Mouse (Mus musculus) neural tube, embryonic 11.5 days (tissue): ENCODE data around the gene Limch1. TPM values are rescaled to one million over a fixed set of nuclear protein-coding genes. Genes with fewer than 3 reads are reported as not detected.

ENCODE experiments used
- ATAC-seq: fragments of 200-750 bp; cut with Nextera tagmentation; 2 replicates; pipeline ENCODE4 v1.8.0; 2017; ENCODE audit warnings: moderate number of reproducible peaks, mild to moderate bottlenecking, moderate TSS enrichment, moderate library complexity; ENCODE audit not compliant: insufficient read depth, low FRiP score, low TSS enrichment
- DNase-seq: peaks from one replicate; pipeline ENCODE4 v3.0.0-alpha.2; 2015; ENCODE audit warnings: low spot score
- H3K27ac ChIP-seq: fragments of 300-500 bp; sonication (generic); 2 replicates; pipeline ENCODE4 v1.5.1; 2014; ENCODE audit warnings: low read depth, mild to moderate bottlenecking, low read length
- H3K27me3 ChIP-seq: fragments of 300-500 bp; sonication (generic); 2 replicates; pipeline ENCODE4 v1.6.1; 2014; ENCODE audit warnings: mild to moderate bottlenecking, low read length, mixed read lengths; ENCODE audit not compliant: control insufficient read depth, insufficient read depth
- H3K36me3 ChIP-seq: fragments of 300-500 bp; sonication (generic); 2 replicates; pipeline ENCODE4 v1.6.1; 2014; ENCODE audit warnings: mild to moderate bottlenecking, low read length, moderate library complexity, mixed read lengths; ENCODE audit not compliant: control insufficient read depth, insufficient read depth
- H3K4me1 ChIP-seq: fragments of 300-500 bp; sonication (generic); 2 replicates; pipeline ENCODE4 v1.6.1; 2014; ENCODE audit warnings: low read length, mixed read lengths; ENCODE audit not compliant: control insufficient read depth, insufficient read depth
- H3K4me2 ChIP-seq: fragments of 300-500 bp; sonication (generic); 2 replicates; pipeline ENCODE4 v1.6.1; 2014; ENCODE audit warnings: low read depth, mild to moderate bottlenecking, moderate library complexity
- H3K4me3 ChIP-seq: fragments of 300-500 bp; sonication (generic); 2 replicates; pipeline ENCODE4 v1.5.1; 2014; ENCODE audit warnings: low read depth, low read length
- H3K9ac ChIP-seq: fragments of 300-500 bp; sonication (generic); 2 replicates; pipeline ENCODE4 v1.6.1; 2014; ENCODE audit warnings: mild to moderate bottlenecking, low read length
- H3K9me3 ChIP-seq: fragments of 300-500 bp; sonication (generic); 2 replicates; pipeline ENCODE4 v1.6.1; 2016; ENCODE audit warnings: low read length; ENCODE audit not compliant: control insufficient read depth
- WGBS: fragments of 180-500 bp; shearing (Covaris S2); extraction: QIAGEN DNeasy Blood & Tissue Kit; methylation state at CpG from one replicate; pipeline ENCODE4 v1.1.7; 2014; 5-methylcytosine and 5-hydroxymethylcytosine counted together
- polyA plus RNA-seq: library from polyadenylated mRNA; unstranded; fragments of >200 nt; fragmentation: Nextera tagmentation; extraction: Ambion mirVana; gene quantifications from 2 replicates; pipeline ENCODE4 v1.2.1, GENCODE M21; 2014

Gene Limch1
- polyA plus RNA-seq, 1 experiment from 2014 or later, result 83.7 TPM

DNA sequence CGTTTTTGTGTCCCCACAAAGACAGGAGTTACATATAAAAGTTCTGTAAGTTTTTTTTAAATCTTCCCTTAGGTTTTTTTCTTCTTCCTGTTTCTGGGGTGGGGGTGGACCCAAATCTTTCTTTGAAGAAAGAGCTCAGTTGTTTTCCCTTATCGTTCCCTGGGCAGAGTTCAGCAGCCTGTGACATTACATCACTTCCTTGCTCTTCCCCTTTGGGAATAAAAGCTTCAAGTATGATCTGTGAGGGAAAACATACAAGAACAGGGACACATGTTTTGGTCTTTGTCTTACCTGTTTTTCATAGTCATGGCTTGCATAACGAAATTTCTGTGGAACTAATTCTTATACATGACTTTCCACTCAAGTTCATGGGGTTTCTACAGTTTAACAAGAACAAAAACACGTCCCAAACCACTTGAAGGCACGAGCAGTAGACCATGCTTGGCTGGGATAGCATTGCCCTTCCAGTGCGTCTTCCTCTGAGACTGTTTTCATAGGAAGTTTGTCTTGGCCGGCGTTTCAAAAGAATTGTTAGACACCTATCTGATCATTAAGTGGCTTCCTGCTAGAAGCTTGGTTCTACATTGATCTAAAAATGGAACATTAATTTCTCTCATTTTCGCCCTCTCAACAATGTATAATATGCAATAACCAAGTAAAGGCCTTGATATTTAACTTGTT, 150.0 kb downstream of the Limch1 start:
- Histone ChIP-seq H3K36me3 (no peaks in the 10 kb centered on the region), H3K9me3 (no peaks in the 10 kb centered on the region), H3K27me3 (no peaks in the 10 kb centered on the region), H3K4me1 (0 out of 2 replicates have a peak, but pooled peaks cover 2% of the 10 kb centered on the region), H3K4me3 (no peak overlapping the region), H3K27ac (no peak overlapping the region), H3K9ac (no peak overlapping the region), H3K4me2 (no peak overlapping the region)
- DNase-seq (no peak), ATAC-seq (no peak)
- 78% methylated on average over 9 of the region's 9 CpGs for WGBS

DNA sequence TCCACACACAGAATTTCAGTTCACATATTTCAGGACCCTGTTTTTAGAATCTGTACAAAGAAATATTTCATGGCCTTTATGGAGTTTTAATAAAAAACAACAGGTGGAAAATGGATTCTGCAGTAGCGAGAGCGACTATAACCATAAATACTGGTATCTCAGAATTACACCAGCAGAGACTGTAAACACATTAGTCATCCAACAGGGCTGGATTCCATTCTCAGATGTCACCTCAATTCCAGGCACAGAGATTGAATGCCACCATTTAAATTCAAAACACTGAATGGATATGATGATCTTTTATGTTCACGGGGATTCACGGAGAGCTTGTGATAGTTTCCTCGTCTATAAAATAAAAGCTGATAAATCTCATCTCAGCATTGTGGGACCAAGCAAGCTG, 152.0 kb downstream of the Limch1 start:
- WGBS, result 74% methylated on average over 5 of the region's 5 CpGs
- ATAC-seq (no peak), DNase-seq (no peak)
- Histone ChIP-seq H3K27me3 (no peaks in the 10 kb centered on the region), H3K27ac (no peak overlapping the region), H3K9ac (no peak overlapping the region), H3K36me3 (no peaks in the 10 kb centered on the region), H3K4me1 (0 out of 2 replicates have a peak, but pooled peaks cover 2% of the 10 kb centered on the region), H3K4me2 (no peak overlapping the region), H3K4me3 (no peak overlapping the region), H3K9me3 (no peaks in the 10 kb centered on the region)

DNA sequence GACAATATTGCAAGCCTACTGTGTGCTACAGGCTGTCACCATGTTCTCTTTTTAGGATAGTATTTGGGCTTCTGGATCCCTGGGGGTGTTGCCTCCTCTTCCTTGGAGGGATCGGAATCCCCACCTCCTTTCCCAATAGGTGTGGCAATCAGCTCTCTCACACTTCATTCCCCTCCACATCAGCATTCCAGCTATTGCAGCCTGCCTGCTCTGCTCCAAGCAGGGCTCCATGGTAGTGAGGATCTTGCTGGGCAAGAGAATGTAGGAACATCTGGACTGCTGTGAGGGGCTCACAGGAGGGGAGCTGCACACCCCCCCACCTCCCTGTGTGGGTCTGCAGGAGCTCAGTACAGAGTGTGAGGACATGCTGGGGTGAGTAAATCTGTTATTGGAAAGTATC, 152.6 kb downstream of the Limch1 start:
- Histone ChIP-seq H3K4me2 (no peak overlapping the region), H3K36me3 (no peaks in the 10 kb centered on the region), H3K4me3 (no peak overlapping the region), H3K27me3 (no peaks in the 10 kb centered on the region), H3K9me3 (no peaks in the 10 kb centered on the region), H3K27ac (no peak overlapping the region), H3K4me1 (0 out of 2 replicates have a peak, but pooled peaks cover 2% of the 10 kb centered on the region), H3K9ac (no peak overlapping the region)
- 78% methylated on average over 1 of the region's 1 CpGs for WGBS
- DNase-seq (no peak), ATAC-seq (no peak)

DNA sequence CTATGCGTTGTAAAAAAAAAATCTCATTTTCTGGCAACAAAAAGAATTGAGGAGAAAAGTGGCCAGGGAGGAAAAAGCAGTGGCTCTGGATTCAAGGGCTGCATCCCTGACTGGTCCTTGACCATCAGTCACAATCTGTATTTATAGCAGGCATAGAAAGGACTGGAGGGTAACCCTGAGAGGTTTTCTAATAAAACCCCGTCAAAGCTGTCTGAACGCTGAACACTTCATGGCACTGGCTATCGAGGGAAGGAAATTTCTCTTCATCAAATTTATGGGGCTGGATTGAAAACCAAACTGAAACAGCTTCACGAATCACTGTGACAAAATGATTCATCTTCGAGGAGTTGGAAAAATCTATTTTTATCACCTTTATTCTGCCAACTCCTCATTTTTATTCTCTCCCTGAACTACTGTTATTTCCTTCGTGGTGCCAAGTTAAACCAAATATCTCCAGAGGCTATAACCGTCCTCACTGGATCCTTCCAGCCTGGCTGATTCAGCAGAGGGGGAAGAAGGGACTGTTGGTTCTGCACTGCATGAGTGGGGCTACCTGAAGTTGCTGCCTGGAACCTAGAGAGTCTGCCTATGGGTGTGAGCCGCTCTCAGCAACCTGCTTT, 153.3 kb downstream of the Limch1 start:
- H3K27ac ChIP-seq, result no peak overlapping the region
- DNase-seq (no peak), ATAC-seq (no peak)
- no peak overlapping the region for H3K4me3 ChIP-seq
- no peak overlapping the region for H3K9ac ChIP-seq
- H3K9me3 ChIP-seq, result no peaks in the 10 kb centered on the region
- H3K4me2 ChIP-seq, result no peak overlapping the region
- no peaks in the 10 kb centered on the region for H3K36me3 ChIP-seq
- WGBS, result 77% methylated on average over 9 of the region's 9 CpGs
- H3K4me1 ChIP-seq, result 0 out of 2 replicates have a peak, but pooled peaks cover 2% of the 10 kb centered on the region
- no peaks in the 10 kb centered on the region for H3K27me3 ChIP-seq

DNA sequence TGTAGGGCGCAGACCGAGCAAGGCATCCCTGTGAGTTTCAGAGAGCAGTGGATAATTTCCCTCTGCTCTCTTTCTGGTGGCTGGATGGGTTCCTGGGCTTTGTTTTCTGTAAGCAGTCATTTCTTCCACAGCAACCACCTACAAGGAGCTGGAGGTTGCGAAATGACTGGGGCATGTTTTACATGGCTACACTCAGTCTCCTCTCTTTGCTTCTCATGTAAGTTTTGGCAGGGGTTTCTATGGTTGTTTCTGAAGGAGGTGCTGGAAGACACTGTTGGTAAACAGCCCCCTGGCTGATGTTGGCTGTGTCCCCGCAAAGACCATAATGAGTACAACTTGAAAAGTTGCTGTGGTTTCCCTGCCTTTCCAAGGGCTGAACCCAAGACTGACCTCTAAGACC, 155.5 kb downstream of the Limch1 start:
- ATAC-seq, result no peak
- 93% methylated on average over 4 of the region's 4 CpGs for WGBS
- H3K4me3 ChIP-seq, result no peak overlapping the region
- no peak overlapping the region for H3K4me2 ChIP-seq
- no peak overlapping the region for H3K9ac ChIP-seq
- H3K9me3 ChIP-seq, result no peaks in the 10 kb centered on the region
- H3K27ac ChIP-seq, result no peak overlapping the region
- H3K36me3 ChIP-seq, result no peaks in the 10 kb centered on the region
- H3K4me1 ChIP-seq, result 0 out of 2 replicates have a peak, but pooled peaks cover 2% of the 10 kb centered on the region
- DNase-seq, result no peak
- no peaks in the 10 kb centered on the region for H3K27me3 ChIP-seq

DNA sequence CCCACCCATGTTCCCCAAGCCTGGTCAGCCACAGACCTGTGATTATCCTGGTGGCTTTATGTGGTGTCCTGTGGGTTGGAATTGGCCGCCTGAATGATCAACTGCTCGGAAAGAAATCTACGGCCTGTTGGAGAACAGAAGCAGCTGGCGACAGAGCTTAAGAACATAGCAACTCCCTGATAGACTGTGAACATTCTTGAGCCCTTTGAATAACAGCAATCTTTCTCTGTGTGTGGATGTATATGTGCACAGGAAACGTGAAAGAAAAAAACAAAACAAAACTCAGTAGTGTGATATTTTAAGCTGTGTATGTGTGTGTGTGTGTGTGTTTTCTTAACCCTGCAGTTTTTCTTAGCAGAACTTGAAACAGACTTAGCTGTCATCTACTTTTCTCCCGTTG, 159.2 kb downstream of the Limch1 start:
- H3K9me3 ChIP-seq, result no peaks in the 10 kb centered on the region
- H3K27me3 ChIP-seq, result no peaks in the 10 kb centered on the region
- no peak overlapping the region for H3K27ac ChIP-seq
- H3K9ac ChIP-seq, result no peak overlapping the region
- H3K36me3 ChIP-seq, result no peaks in the 10 kb centered on the region
- no peak overlapping the region for H3K4me3 ChIP-seq
- DNase-seq, result no peak
- H3K4me1 ChIP-seq, result no peaks in the 10 kb centered on the region
- ATAC-seq, result no peak
- 67% methylated on average over 6 of the region's 6 CpGs for WGBS
- no peak overlapping the region for H3K4me2 ChIP-seq

DNA sequence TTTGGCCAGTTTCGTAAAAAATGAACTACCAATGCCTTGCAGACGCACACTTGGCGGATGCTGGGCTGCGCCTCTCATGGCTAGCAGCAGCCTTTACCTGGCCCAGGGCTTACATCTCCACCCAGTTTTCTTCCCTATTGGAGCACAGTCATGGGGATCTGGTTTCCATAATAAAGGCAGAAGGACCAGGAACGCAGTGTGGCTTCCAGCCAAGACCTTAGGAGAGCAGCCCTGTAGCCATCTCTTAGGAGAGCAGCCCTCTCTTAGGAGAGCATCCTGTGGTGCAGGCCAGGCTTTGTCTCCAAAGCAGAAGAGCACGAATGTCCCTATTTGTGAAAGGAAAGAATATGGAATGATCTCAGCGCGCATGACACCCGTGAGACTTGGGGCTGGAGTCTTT, 163.3 kb downstream of the Limch1 start:
- Histone ChIP-seq H3K4me3 (no peak overlapping the region), H3K36me3 (no peaks in the 10 kb centered on the region), H3K4me2 (no peak overlapping the region), H3K27me3 (no peaks in the 10 kb centered on the region), H3K27ac (no peak overlapping the region), H3K9me3 (no peaks in the 10 kb centered on the region), H3K4me1 (no peaks in the 10 kb centered on the region), H3K9ac (no peak overlapping the region)
- 88% methylated on average over 9 of the region's 9 CpGs for WGBS
- DNase-seq, result no peak
- no peak for ATAC-seq

DNA sequence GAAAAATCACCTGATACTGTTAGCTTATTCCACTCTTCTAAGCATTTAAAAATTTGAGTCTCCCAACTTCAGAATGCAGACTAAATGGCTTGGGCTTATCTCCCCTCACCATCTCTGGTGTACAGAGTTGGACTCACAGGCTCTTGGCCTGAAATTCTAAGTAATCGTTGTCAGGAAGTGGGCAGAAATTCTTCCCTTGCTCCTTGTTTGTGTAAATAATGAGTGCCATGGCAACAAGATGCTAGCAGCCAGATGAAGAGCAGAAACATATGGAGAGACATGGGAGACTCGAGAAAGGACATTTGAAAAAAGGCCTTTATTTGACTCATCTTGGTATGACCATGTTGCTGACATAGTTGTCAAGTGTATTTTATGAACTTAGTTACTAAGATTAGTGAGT, 164.3 kb downstream of the Limch1 start:
- no peak for DNase-seq
- Histone ChIP-seq H3K36me3 (no peaks in the 10 kb centered on the region), H3K4me2 (no peak overlapping the region), H3K9me3 (no peaks in the 10 kb centered on the region), H3K9ac (no peak overlapping the region), H3K4me1 (no peaks in the 10 kb centered on the region), H3K27me3 (no peaks in the 10 kb centered on the region), H3K27ac (no peak overlapping the region), H3K4me3 (no peak overlapping the region)
- ATAC-seq, result no peak
- WGBS, result 77% methylated on average over 2 of the region's 2 CpGs

DNA sequence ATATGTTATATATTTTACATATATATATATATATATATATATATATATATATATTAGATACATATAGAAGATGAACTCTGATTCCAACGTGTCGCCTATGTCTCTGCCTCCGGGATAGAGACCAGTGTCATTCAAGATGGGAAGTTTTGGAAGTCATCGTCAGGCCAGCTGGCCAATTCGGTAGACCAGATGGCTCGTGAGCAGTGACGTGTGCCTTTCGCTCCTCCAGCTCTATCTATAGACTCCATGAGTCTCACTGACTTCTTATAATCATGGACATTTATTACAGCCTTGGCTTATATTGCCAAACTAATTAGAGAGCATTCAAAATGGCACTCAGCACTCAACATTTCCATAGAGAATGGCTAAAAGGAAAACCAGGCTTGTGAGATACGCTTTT, 165.0 kb downstream of the Limch1 start:
- no peak overlapping the region for H3K9ac ChIP-seq
- WGBS, result 97% methylated on average over 9 of the region's 9 CpGs
- no peak for ATAC-seq

More for the DNA sequence above, 165.0 kb downstream of the Limch1 start:
- no peak overlapping the region for H3K4me3 ChIP-seq
- H3K9me3 ChIP-seq, result no peaks in the 10 kb centered on the region
- H3K27me3 ChIP-seq, result no peaks in the 10 kb centered on the region
- DNase-seq, result no peak
- H3K4me1 ChIP-seq, result no peaks in the 10 kb centered on the region
- H3K36me3 ChIP-seq, result no peaks in the 10 kb centered on the region
- no peak overlapping the region for H3K4me2 ChIP-seq
- H3K27ac ChIP-seq, result no peak overlapping the region
